Mouse (Mus musculus) olfactory bulb, adult 2 months (tissue): ENCODE data around the gene Rhob. TPM values are rescaled to one million over a fixed set of nuclear protein-coding genes. Genes with fewer than 3 reads are reported as not detected.

Source experiments
- H3K27ac ChIP-seq: fragments of 200-500 bp; 2 replicates; pipeline ENCODE4 v1.5.1; 2012; ENCODE audit warnings: low read depth, low read length; ENCODE audit not compliant: insufficient read depth
- H3K4me1 ChIP-seq: fragments of 200-500 bp; 2 replicates; pipeline ENCODE4 v1.6.1; 2012; ENCODE audit warnings: low read length; ENCODE audit not compliant: control insufficient read depth, insufficient read depth
- H3K4me3 ChIP-seq: fragments of 200-500 bp; 2 replicates; pipeline ENCODE4 v1.5.1; 2012; ENCODE audit warnings: mild to moderate bottlenecking, low read depth, low read length, moderate library complexity; ENCODE audit not compliant: insufficient read depth
- CTCF ChIP-seq: fragments of 200-500 bp; IDR thresholded peaks from 2 replicates; pipeline ENCODE4 v1.5.1; 2012; ENCODE audit warnings: low read depth, mild to moderate bottlenecking, low read length, moderate library complexity; ENCODE audit not compliant: insufficient read depth
- POLR2A ChIP-seq: fragments of 200-500 bp; IDR thresholded peaks from 2 replicates; pipeline ENCODE4 v1.6.1; 2012; ENCODE audit warnings: mild to moderate bottlenecking, low read depth, low read length, moderate library complexity; ENCODE audit not compliant: insufficient read depth
- WGBS: fragments of 180-500 bp; shearing (Covaris S2); methylation state at CpG from one replicate; pipeline ENCODE4 v1.1.7; 2018; 5-methylcytosine and 5-hydroxymethylcytosine counted together
- polyA plus RNA-seq: library from polyadenylated mRNA; stranded (reverse); fragments of >200 nt; gene quantifications from 2 replicates; pipeline ENCODE4 v1.2.4, GENCODE M21; 2012; ENCODE audit warnings: low replicate concordance; ENCODE audit not compliant: missing spikeins, insufficient read depth, insufficient read length

Gene Rhob
- polyA plus RNA-seq, 1 experiment: not detected

DNA sequence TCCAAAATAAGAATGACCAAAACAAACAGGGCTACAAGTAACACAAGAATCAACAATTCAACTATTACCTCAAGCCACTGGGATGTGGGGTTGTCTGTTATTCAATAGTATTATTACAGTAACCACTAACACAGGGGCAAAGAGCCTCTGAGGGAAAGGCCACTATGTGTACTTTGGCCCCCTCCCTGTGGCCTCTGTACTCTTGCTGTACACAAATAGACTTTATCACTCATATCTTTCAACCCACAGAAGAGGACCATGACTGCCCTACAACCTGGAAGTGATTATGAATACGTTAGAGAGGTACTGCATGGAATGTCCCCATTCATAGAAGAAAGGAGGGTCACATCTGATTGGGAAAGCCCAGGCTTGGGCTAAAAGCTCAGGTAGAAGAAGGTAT, 35.1 kb upstream of the Rhob start:
- H3K4me1 ChIP-seq: no peaks in the 10 kb centered on the region
- 82% methylated on average over 1 of the region's 1 CpGs for WGBS
- H3K4me3 ChIP-seq: no peak overlapping the region
- no peak overlapping the region for H3K27ac ChIP-seq
- TF ChIP-seq CTCF: no peak
- no peak for TF ChIP-seq POLR2A

DNA sequence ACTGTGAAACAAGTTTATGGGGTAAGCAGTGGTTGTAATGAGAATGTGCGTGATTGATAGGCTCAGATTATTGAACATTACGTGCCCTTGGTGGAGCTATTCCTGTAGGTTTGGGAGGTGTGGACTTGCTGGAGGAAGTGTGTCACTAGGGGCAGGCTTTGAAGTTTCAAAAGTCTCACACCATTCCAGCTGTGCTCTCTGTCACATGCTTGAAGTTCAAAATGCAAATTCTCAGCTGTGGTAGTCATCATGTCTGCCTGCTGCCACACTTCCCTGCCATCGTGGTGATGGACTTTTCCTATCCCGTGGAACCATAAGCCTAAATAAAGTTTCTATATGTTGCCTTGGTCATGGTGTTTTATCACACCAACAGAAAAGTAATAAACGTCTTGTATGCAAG, 28.0 kb upstream of the Rhob start:
- Histone ChIP-seq H3K4me1 (no peaks in the 10 kb centered on the region), H3K27ac (no peak overlapping the region), H3K4me3 (no peak overlapping the region)
- WGBS: 84% methylated on average over 5 of the region's 5 CpGs
- TF ChIP-seq CTCF (no peak), POLR2A (no peak)

DNA sequence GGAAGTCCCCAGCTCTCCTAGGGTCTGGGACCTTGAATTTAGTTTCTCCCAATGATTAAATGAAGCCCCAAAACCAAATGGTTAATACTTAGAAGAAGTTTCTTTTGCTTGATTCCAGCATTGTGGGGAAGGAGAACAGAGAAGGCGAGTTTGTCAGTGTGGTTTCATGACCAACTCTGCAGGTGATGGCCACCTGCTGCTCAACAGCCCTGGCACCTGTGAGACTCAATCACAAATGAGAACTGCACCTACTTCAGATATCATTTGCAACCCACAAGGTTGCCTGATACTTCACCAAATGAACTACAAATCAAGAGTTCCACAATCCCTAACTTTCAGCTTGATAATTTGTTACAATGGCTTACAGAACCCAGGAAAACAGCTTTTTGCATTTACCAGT, 27.4 kb upstream of the Rhob start:
- Histone ChIP-seq H3K4me3 (no peak overlapping the region), H3K4me1 (no peaks in the 10 kb centered on the region), H3K27ac (no peak overlapping the region)
- TF ChIP-seq POLR2A: no peak
- TF ChIP-seq CTCF: no peak
- 80% methylated on average over 1 of the region's 1 CpGs for WGBS

DNA sequence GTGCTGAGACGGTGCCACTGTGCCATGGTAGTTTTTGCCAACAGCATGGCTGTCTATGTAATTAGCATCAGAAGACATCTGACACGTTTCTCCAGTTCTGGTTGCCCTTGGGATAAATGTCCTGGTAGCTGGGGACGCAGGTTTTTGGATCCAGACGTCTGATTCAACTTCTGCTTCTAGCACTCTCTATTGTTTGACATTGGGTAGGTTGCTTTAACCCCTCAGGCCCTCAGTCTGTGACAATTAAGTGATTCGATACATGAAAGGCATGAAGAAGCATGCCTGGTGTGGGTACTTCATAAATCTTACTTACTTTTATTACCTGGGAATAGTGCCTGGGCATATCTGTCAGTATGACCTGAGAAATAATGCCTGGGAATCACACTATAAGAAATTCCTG, 24.3 kb upstream of the Rhob start:
- H3K4me1 ChIP-seq: peaks cover 3% of the 10 kb centered on the region
- no peak for TF ChIP-seq POLR2A
- TF ChIP-seq CTCF: no peak
- no peak overlapping the region for H3K4me3 ChIP-seq
- H3K27ac ChIP-seq: no peak overlapping the region
- WGBS: 67% methylated on average over 5 of the region's 5 CpGs

DNA sequence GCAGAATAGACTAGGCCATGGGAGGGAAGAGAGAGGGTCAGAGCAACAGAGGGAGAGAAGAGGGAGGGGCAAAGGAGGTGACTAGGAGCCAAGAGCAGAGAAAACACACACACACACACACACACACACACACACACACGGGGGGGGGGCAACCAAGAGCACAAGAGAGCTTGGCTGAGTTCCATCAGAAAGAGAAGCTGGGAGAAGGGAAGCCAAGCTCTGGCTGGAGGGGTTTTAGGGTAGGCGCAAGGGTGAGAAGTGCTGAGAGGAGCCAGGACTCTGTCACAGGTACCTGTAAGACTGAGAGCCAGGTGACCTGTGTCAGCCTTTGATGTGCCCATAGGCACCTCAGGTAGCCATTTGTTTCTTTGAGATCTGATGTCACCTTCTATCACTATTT, 22.9 kb upstream of the Rhob start:
- H3K4me1 ChIP-seq: peaks cover 3% of the 10 kb centered on the region
- 56% methylated on average over 2 of the region's 2 CpGs for WGBS
- H3K4me3 ChIP-seq: no peak overlapping the region
- H3K27ac ChIP-seq: no peak overlapping the region
- TF ChIP-seq CTCF (no peak), POLR2A (no peak)

DNA sequence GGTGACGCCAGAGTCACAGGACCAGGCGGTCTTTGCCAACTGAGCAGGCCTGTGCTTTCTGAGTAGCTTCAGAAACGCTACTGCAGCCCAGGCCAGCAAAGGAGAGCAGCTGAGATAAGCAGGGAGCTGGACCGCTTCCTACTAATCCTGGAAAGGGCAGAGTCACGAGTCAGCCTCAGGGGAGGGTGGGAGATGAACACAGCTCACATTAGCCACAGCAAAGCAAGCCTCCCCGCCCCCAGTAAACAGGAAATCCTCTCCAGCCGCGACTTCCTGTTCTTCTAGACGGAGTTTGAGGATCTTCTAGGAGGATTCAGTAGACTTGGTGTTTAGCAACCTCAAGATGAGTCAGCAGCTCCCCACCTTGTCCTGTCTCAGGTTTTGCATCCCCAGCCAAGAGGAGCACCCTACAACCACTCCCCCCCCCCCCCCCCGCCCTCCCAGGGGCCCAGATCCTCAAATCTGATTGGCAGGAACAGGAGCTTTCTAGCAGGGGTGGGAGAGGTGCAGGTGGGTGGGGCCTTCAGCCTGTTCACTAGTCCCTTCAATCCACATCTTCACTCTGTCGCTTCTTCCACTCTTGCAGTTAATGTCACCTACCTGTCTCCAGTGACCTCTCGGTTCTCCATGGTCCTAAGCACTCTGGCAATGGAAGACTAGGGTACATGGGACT, 21.7 kb upstream of the Rhob start:
- H3K4me3 ChIP-seq: no peak overlapping the region
- TF ChIP-seq POLR2A (no peak), CTCF (no peak)
- H3K27ac ChIP-seq: no peak overlapping the region
- peaks cover 3% of the 10 kb centered on the region for H3K4me1 ChIP-seq
- 67% methylated on average over 12 of the region's 12 CpGs for WGBS

DNA sequence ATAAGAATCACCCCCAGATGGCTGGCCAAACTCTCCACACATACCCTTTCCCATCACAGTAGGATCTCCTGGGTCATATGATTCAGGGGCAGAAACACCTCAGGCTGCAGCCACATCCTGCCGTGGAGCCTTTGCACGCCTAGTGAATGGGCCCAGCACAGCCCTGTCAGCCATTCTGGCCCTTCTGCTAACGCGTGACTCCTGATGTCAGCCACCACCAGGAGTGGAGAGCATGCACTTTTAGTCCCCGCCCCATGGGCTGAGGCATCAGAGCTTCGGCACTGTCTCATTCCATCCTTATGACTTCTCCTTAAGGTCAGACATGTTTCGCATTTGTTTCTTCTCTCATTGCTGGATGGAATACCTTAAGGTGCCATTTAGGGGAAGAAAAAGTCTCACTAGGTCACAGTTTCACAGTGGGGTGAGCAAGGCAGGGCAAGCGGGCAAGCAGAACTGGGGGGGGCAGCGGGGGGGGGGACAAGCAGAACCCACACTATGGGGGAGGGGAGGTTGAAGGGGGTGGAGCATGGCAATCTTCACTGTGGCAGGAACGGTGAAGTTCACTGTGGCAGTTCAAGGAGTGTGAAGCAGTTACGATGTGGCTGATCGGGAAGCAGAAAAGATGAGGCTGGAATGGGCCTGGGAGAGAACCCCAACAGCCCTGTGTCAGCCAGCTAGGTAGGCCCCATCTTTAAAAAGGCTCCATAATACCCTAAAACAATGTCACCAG, 19.8 kb upstream of the Rhob start:
- Histone ChIP-seq H3K4me1 (peaks cover 3% of the 10 kb centered on the region), H3K27ac (no peak overlapping the region), H3K4me3 (no peak overlapping the region)
- TF ChIP-seq CTCF (no peak), POLR2A (no peak)
- WGBS: 79% methylated on average over 12 of the region's 12 CpGs

DNA sequence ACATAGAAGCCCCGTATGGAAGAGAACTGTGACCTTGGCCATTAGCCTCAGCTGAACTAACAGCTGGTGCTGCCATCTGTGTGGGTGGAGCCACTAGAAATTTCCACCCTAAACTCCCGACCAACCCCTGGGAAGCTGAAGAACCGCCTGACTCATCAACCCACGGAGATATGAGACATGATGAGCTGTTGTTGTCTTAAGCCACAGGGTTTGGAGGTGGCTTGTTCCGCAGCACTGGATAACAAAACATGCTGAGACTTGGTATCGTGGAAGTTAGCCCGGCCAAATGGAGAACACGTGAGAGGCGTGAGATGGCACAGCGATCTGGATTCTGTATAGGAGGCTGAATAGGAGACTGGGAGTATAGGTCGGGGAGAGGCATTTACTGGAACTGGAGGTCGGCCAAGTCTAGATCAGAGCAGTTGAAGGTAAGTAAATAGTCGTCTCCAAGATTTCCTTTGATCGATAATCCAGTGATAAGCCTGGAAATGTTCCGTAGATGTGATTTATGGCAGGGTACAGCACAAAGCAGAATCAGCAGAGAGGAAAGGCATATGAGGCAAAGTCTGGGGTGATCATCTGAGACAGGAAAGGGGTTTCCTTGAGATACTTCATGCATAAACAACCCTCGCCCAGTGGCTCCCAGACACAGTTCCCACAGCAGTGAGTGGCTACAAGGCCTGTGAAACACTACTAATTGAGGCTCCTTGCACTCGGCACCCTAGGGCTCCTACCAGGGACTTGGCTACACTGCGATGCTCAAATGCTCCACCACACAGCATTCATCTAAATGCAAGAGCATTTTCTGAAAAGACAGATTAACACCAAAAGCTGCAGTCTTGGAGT, 11.5 kb upstream of the Rhob start:
- 63% methylated on average over 18 of the region's 18 CpGs for WGBS

More for the DNA sequence above, 11.5 kb upstream of the Rhob start:
- H3K27ac ChIP-seq: no peak overlapping the region
- no peak overlapping the region for H3K4me3 ChIP-seq
- TF ChIP-seq POLR2A (no peak), CTCF (no peak)
- peaks cover 2% of the 10 kb centered on the region; the same call in 1 of the 2 replicates for H3K4me1 ChIP-seq
